Mouse (Mus musculus): ENCODE measurements around the gene Trio. TPM values are rescaled to one million over a fixed set of nuclear protein-coding genes. Genes with fewer than 3 reads are reported as not detected.
A peak's percentile ranks its signal among the peaks of the same experiment; 100 is the strongest.

Trio gene
- polyA plus RNA-seq, 1 experiment from 2014 or later, result 17.4 TPM

- ATAC-seq (replicated peaks; ENCODE audit: low FRiP score, low read depth) (peak; percentile 50), DNase-seq (ENCODE audit: low spot score) (no peak)
- Histone ChIP-seq H3K27me3 (ENCODE audit: insufficient read depth, low read length) (no peaks in the 10 kb centered on the region), H3K9me3 (replicated peaks; ENCODE audit: low read length) (no peaks in the 10 kb centered on the region), H3K4me3 (replicated peaks; ENCODE audit: low read depth, low read length) (no peak overlapping the region), H3K4me2 (ENCODE audit: low read length) (no peak overlapping the region), H3K9ac (ENCODE audit: low read depth, low read length) (no peak overlapping the region), H3K4me1 (replicated peaks; ENCODE audit: insufficient read depth, low read length) (peaks cover 53% of the 10 kb centered on the region), H3K36me3 (ENCODE audit: insufficient read depth, low read length) (0 out of 2 replicates have a peak, but pooled peaks cover 5% of the 10 kb centered on the region), H3K27ac (0 out of 2 replicates have a peak overlapping the region, but pooled peaks have one; percentile 6)
- TF ChIP-seq CTCF (IDR thresholded peaks at IDR 0.05; ENCODE audit: low read depth), result peak; percentile 44; the same call in 1 of the 2 replicates
- 11% methylated on average over 8 of the region's 8 CpGs for WGBS
These were observed 27.7 kb downstream of the Trio start for GRCm38 (mm10) chr15:27997917-27998316.

- no peak for TF ChIP-seq CTCF (IDR thresholded peaks at IDR 0.05; ENCODE audit: low read depth)
- 0 out of 2 replicates have a peak overlapping the region, but pooled peaks have one; percentile 6 for H3K27ac ChIP-seq
- WGBS, result 43% methylated on average over 9 of the region's 9 CpGs
- DNase-seq (ENCODE audit: low spot score), result no peak
- no peak for ATAC-seq (replicated peaks; ENCODE audit: low FRiP score, low read depth)
- H3K4me1 ChIP-seq (replicated peaks; ENCODE audit: insufficient read depth, low read length), result peaks cover 57% of the 10 kb centered on the region
- H3K4me3 ChIP-seq (replicated peaks; ENCODE audit: low read depth, low read length), result no peak overlapping the region
- no peaks in the 10 kb centered on the region for H3K27me3 ChIP-seq (ENCODE audit: insufficient read depth, low read length)
- H3K4me2 ChIP-seq (ENCODE audit: low read length), result no peak overlapping the region
- no peaks in the 10 kb centered on the region for H3K9me3 ChIP-seq (replicated peaks; ENCODE audit: low read length)
- H3K36me3 ChIP-seq (ENCODE audit: insufficient read depth, low read length), result 0 out of 2 replicates have a peak, but pooled peaks cover 5% of the 10 kb centered on the region
- H3K9ac ChIP-seq (ENCODE audit: low read depth, low read length), result no peak overlapping the region
These were observed 28.2 kb downstream of the Trio start for GRCm38 (mm10) chr15:27997391-27997841.

GRCm38 (mm10) chr15:27996750-27997149 lies 28.9 kb downstream of the Trio start:
- no peak overlapping the region for H3K4me2 ChIP-seq (ENCODE audit: low read length)
- peaks cover 60% of the 10 kb centered on the region for H3K4me1 ChIP-seq (replicated peaks; ENCODE audit: insufficient read depth, low read length)
- no peaks in the 10 kb centered on the region for H3K27me3 ChIP-seq (ENCODE audit: insufficient read depth, low read length)
- 0 out of 2 replicates have a peak, but pooled peaks cover 5% of the 10 kb centered on the region for H3K36me3 ChIP-seq (ENCODE audit: insufficient read depth, low read length)
- no peak overlapping the region for H3K9ac ChIP-seq (ENCODE audit: low read depth, low read length)
- WGBS, result 82% methylated on average over 4 of the region's 4 CpGs
- H3K4me3 ChIP-seq (replicated peaks; ENCODE audit: low read depth, low read length), result no peak overlapping the region
- TF ChIP-seq CTCF (IDR thresholded peaks at IDR 0.05; ENCODE audit: low read depth), result no peak
- H3K27ac ChIP-seq, result no peak overlapping the region
- ATAC-seq (replicated peaks; ENCODE audit: low FRiP score, low read depth) (no peak), DNase-seq (ENCODE audit: low spot score) (no peak)
- H3K9me3 ChIP-seq (replicated peaks; ENCODE audit: low read length), result no peaks in the 10 kb centered on the region

GRCm38 (mm10) chr15:27995421-27995820 lies 30.2 kb downstream of the Trio start:
- peak overlapping the region; percentile 79 for H3K27ac ChIP-seq
- H3K4me2 ChIP-seq (ENCODE audit: low read length), result peak overlapping the region; percentile 45
- no peak for TF ChIP-seq CTCF (IDR thresholded peaks at IDR 0.05; ENCODE audit: low read depth)
- no peak for DNase-seq (ENCODE audit: low spot score)
- H3K27me3 ChIP-seq (ENCODE audit: insufficient read depth, low read length), result no peaks in the 10 kb centered on the region
- ATAC-seq (replicated peaks; ENCODE audit: low FRiP score, low read depth), result peak; percentile 62; the same call in 1 of the 2 replicates
- H3K36me3 ChIP-seq (ENCODE audit: insufficient read depth, low read length), result 0 out of 2 replicates have a peak, but pooled peaks cover 5% of the 10 kb centered on the region
- H3K9me3 ChIP-seq (replicated peaks; ENCODE audit: low read length), result no peaks in the 10 kb centered on the region
- 62% methylated on average over 3 of the region's 3 CpGs for WGBS
- no peak overlapping the region for H3K4me3 ChIP-seq (replicated peaks; ENCODE audit: low read depth, low read length)
- peaks cover 62% of the 10 kb centered on the region for H3K4me1 ChIP-seq (replicated peaks; ENCODE audit: insufficient read depth, low read length)
- H3K9ac ChIP-seq (ENCODE audit: low read depth, low read length), result no peak overlapping the region

- 0 out of 2 replicates have a peak overlapping the region, but pooled peaks have one; percentile 10 for H3K9ac ChIP-seq (ENCODE audit: low read depth, low read length)
- H3K9me3 ChIP-seq (replicated peaks; ENCODE audit: low read length), result no peaks in the 10 kb centered on the region
- H3K27me3 ChIP-seq (ENCODE audit: insufficient read depth, low read length), result no peaks in the 10 kb centered on the region
- WGBS, result 51% methylated on average over 13 of the region's 13 CpGs
- H3K4me2 ChIP-seq (ENCODE audit: low read length), result peak overlapping the region; percentile 45
- H3K4me1 ChIP-seq (replicated peaks; ENCODE audit: insufficient read depth, low read length), result peaks cover 66% of the 10 kb centered on the region
- H3K36me3 ChIP-seq (ENCODE audit: insufficient read depth, low read length), result 0 out of 2 replicates have a peak, but pooled peaks cover 5% of the 10 kb centered on the region
- no peak for TF ChIP-seq CTCF (IDR thresholded peaks at IDR 0.05; ENCODE audit: low read depth)
- peak overlapping the region; percentile 26 for H3K4me3 ChIP-seq (replicated peaks; ENCODE audit: low read depth, low read length)
- DNase-seq (ENCODE audit: low spot score) (no peak), ATAC-seq (replicated peaks; ENCODE audit: low FRiP score, low read depth) (no peak)
- H3K27ac ChIP-seq, result peak overlapping the region; percentile 79
These were observed 30.8 kb downstream of the Trio start for GRCm38 (mm10) chr15:27994870-27995269.

GRCm38 (mm10) chr15:27993528-27993927 lies 32.1 kb downstream of the Trio start:
- Histone ChIP-seq H3K9me3 (replicated peaks; ENCODE audit: low read length) (no peaks in the 10 kb centered on the region), H3K27me3 (ENCODE audit: insufficient read depth, low read length) (no peaks in the 10 kb centered on the region), H3K4me1 (replicated peaks; ENCODE audit: insufficient read depth, low read length) (peaks cover 56% of the 10 kb centered on the region), H3K9ac (ENCODE audit: low read depth, low read length) (no peak overlapping the region), H3K4me3 (replicated peaks; ENCODE audit: low read depth, low read length) (no peak overlapping the region), H3K36me3 (ENCODE audit: insufficient read depth, low read length) (0 out of 2 replicates have a peak, but pooled peaks cover 5% of the 10 kb centered on the region), H3K4me2 (ENCODE audit: low read length) (peak overlapping the region; percentile 45; the same call in 1 of the 2 replicates), H3K27ac (no peak overlapping the region)
- DNase-seq (ENCODE audit: low spot score) (no peak), ATAC-seq (replicated peaks; ENCODE audit: low FRiP score, low read depth) (no peak)
- 59% methylated on average over 7 of the region's 7 CpGs for WGBS
- no peak for TF ChIP-seq CTCF (IDR thresholded peaks at IDR 0.05; ENCODE audit: low read depth)
